Mouse (Mus musculus): ENCODE measurements at regions not wholly inside any gene's neighbourhood (a gene's known extent, or its start where the extent isn't known, plus 50 kb on each side); places are given as distances from the start of the nearest gene placed in this dataset.
"Not testable (repeated sequence)": the region's sequence is repeated elsewhere in the genome, so short reads cannot be mapped to it uniquely, and the experiment has no call there.

- Histone ChIP-seq H3K36me3 (ENCODE audit: inconsistent target) (no peaks in the 10 kb centered on the region), H3K4me3 (ENCODE audit: inconsistent target) (no peak overlapping the region), H3K27ac (0 out of 2 replicates have a peak overlapping the region, but pooled peaks have one; percentile 7), H3K79me2 (ENCODE audit: inconsistent target) (no peaks in the 10 kb centered on the region)
- 76% methylated on average over 13 of the region's 13 CpGs for WGBS (ENCODE audit: missing documents)
Measured at GRCm38 (mm10) chr12:69473379-69474057, 101.3 kb upstream of the Gm9887 start.

GRCm38 (mm10) chr12:69472912-69473311 lies 100.7 kb upstream of the Gm9887 start:
- 74% methylated on average over 8 of the region's 9 CpGs for WGBS (ENCODE audit: missing documents)
- no peaks in the 10 kb centered on the region for H3K79me2 ChIP-seq (ENCODE audit: inconsistent target)

GRCm38 (mm10) chr12:69471876-69472275 lies 99.6 kb upstream of the Gm9887 start:
- no peaks in the 10 kb centered on the region for H3K79me2 ChIP-seq (ENCODE audit: inconsistent target)
- WGBS (ENCODE audit: missing documents) = 56% methylated on average over 5 of the region's 5 CpGs
- no peak overlapping the region for H3K4me3 ChIP-seq (ENCODE audit: inconsistent target)
- no peaks in the 10 kb centered on the region for H3K36me3 ChIP-seq (ENCODE audit: inconsistent target)
- 0 out of 2 replicates have a peak overlapping the region, but pooled peaks have one; percentile 3 for H3K27ac ChIP-seq

More at GRCm38 (mm10) chr12:69472912-69473311, 100.7 kb upstream of the Gm9887 start:
- H3K27ac ChIP-seq = peak overlapping the region; percentile 3; the same call in 1 of the 2 replicates
- no peaks in the 10 kb centered on the region for H3K36me3 ChIP-seq (ENCODE audit: inconsistent target)
- H3K4me3 ChIP-seq (ENCODE audit: inconsistent target) = no peak overlapping the region

- 55% methylated on average over 6 of the region's 6 CpGs for WGBS (ENCODE audit: missing documents)
- H3K79me2 ChIP-seq (ENCODE audit: inconsistent target) = no peaks in the 10 kb centered on the region
- H3K36me3 ChIP-seq (ENCODE audit: inconsistent target) = no peaks in the 10 kb centered on the region
- H3K27ac ChIP-seq = no peak overlapping the region
- no peak overlapping the region for H3K4me3 ChIP-seq (ENCODE audit: inconsistent target)
Measured at GRCm38 (mm10) chr12:69469004-69469403, 96.7 kb upstream of the Gm9887 start.

- 80% methylated on average over 4 of the region's 4 CpGs for WGBS (ENCODE audit: missing documents)
Measured at GRCm38 (mm10) chr12:69467363-69467762, 95.1 kb upstream of the Gm9887 start.

GRCm38 (mm10) chr12:69464906-69465305 lies 92.6 kb upstream of the Gm9887 start:
- no peaks in the 10 kb centered on the region for H3K36me3 ChIP-seq (ENCODE audit: inconsistent target)
- H3K27ac ChIP-seq = no peak overlapping the region
- H3K4me3 ChIP-seq (ENCODE audit: inconsistent target) = no peak overlapping the region
- no peaks in the 10 kb centered on the region for H3K79me2 ChIP-seq (ENCODE audit: inconsistent target)
- WGBS (ENCODE audit: missing documents) = 91% methylated on average over 8 of the region's 8 CpGs

More at GRCm38 (mm10) chr12:69467363-69467762, 95.1 kb upstream of the Gm9887 start:
- H3K27ac ChIP-seq = no peak overlapping the region
- no peak overlapping the region for H3K4me3 ChIP-seq (ENCODE audit: inconsistent target)
- no peaks in the 10 kb centered on the region for H3K79me2 ChIP-seq (ENCODE audit: inconsistent target)
- no peaks in the 10 kb centered on the region for H3K36me3 ChIP-seq (ENCODE audit: inconsistent target)

GRCm38 (mm10) chr12:69463327-69463726 lies 91.1 kb upstream of the Gm9887 start:
- not testable (repeated sequence) for H3K79me2 ChIP-seq (ENCODE audit: inconsistent target); H3K27ac ChIP-seq; H3K4me3 ChIP-seq (ENCODE audit: inconsistent target); H3K36me3 ChIP-seq (ENCODE audit: inconsistent target)
- WGBS (ENCODE audit: missing documents) = 98% methylated on average over 6 of the region's 6 CpGs

- Histone ChIP-seq H3K4me3 (ENCODE audit: inconsistent target) (peak overlapping the region; percentile 17; the same call in 1 of the 2 replicates), H3K79me2 (ENCODE audit: inconsistent target) (no peaks in the 10 kb centered on the region), H3K27ac (peak overlapping the region; percentile 57), H3K36me3 (ENCODE audit: inconsistent target) (no peaks in the 10 kb centered on the region)
- WGBS (ENCODE audit: missing documents) = 26% methylated on average over 30 of the region's 30 CpGs
Measured at GRCm38 (mm10) chr12:69461888-69462840, 89.9 kb upstream of the Gm9887 start.

GRCm38 (mm10) chr12:69460552-69461079 lies 88.4 kb upstream of the Gm9887 start:
- 98% methylated on average over 3 of the region's 3 CpGs for WGBS (ENCODE audit: missing documents)
- Histone ChIP-seq H3K27ac (no peak overlapping the region), H3K4me3 (ENCODE audit: inconsistent target) (no peak overlapping the region), H3K79me2 (ENCODE audit: inconsistent target) (no peaks in the 10 kb centered on the region), H3K36me3 (ENCODE audit: inconsistent target) (no peaks in the 10 kb centered on the region)

GRCm38 (mm10) chr12:69458170-69458841 lies 86.0 kb upstream of the Gm9887 start:
- WGBS (ENCODE audit: missing documents) = 5% methylated on average over 14 of the region's 14 CpGs
- Histone ChIP-seq H3K36me3 (ENCODE audit: inconsistent target) (no peaks in the 10 kb centered on the region), H3K4me3 (ENCODE audit: inconsistent target) (no peak overlapping the region), H3K79me2 (ENCODE audit: inconsistent target) (no peaks in the 10 kb centered on the region), H3K27ac (peak overlapping the region; percentile 96)

- H3K27ac ChIP-seq = no peak overlapping the region
- H3K36me3 ChIP-seq (ENCODE audit: inconsistent target) = no peaks in the 10 kb centered on the region
- WGBS (ENCODE audit: missing documents) = 87% methylated on average over 3 of the region's 3 CpGs
- no peaks in the 10 kb centered on the region for H3K79me2 ChIP-seq (ENCODE audit: inconsistent target)
- H3K4me3 ChIP-seq (ENCODE audit: inconsistent target) = no peak overlapping the region
Measured at GRCm38 (mm10) chr12:69456746-69457145, 84.5 kb upstream of the Gm9887 start.

- Histone ChIP-seq H3K4me3 (ENCODE audit: inconsistent target) (no peak overlapping the region), H3K27ac (peak overlapping the region; percentile 77), H3K79me2 (ENCODE audit: inconsistent target) (no peaks in the 10 kb centered on the region), H3K36me3 (ENCODE audit: inconsistent target) (no peaks in the 10 kb centered on the region)
- 97% methylated on average over 12 of the region's 12 CpGs for WGBS (ENCODE audit: missing documents)
Measured at GRCm38 (mm10) chr12:69456116-69456515, 83.9 kb upstream of the Gm9887 start.

GRCm38 (mm10) chr12:69455566-69455965 lies 83.3 kb upstream of the Gm9887 start:
- WGBS (ENCODE audit: missing documents) = 13% methylated on average over 5 of the region's 5 CpGs
- Histone ChIP-seq H3K79me2 (ENCODE audit: inconsistent target) (no peaks in the 10 kb centered on the region), H3K4me3 (ENCODE audit: inconsistent target) (no peak overlapping the region), H3K36me3 (ENCODE audit: inconsistent target) (no peaks in the 10 kb centered on the region), H3K27ac (peak overlapping the region; percentile 77)

GRCm38 (mm10) chr12:69453544-69453943 lies 81.3 kb upstream of the Gm9887 start:
- H3K79me2 ChIP-seq (ENCODE audit: inconsistent target) = no peaks in the 10 kb centered on the region
- 92% methylated on average over 5 of the region's 6 CpGs for WGBS (ENCODE audit: missing documents)
- H3K27ac ChIP-seq = no peak overlapping the region
- H3K36me3 ChIP-seq (ENCODE audit: inconsistent target) = no peaks in the 10 kb centered on the region
- H3K4me3 ChIP-seq (ENCODE audit: inconsistent target) = no peak overlapping the region
